Mouse (Mus musculus) splenic B cell, adult 2 months (primary cell): ENCODE data around the gene Opa1.

Experiments
- DNase-seq: peaks from one replicate; pipeline ENCODE4 v3.0.0-alpha.2; 2011; ENCODE audit warnings: low read depth, low spot score
- H3K27me3 ChIP-seq: 2 replicates; pipeline ENCODE4 v1.6.1; 2012; ENCODE audit warnings: mild to moderate bottlenecking, low read length, moderate library complexity, mixed read lengths; ENCODE audit not compliant: control insufficient read depth, poor library complexity, insufficient read depth, severe bottlenecking
- H3K36me3 ChIP-seq: 2 replicates; pipeline ENCODE4 v1.6.1; 2012; ENCODE audit warnings: mild to moderate bottlenecking, low read length, moderate library complexity, mixed read lengths; ENCODE audit not compliant: control insufficient read depth, poor library complexity, insufficient read depth, severe bottlenecking

Gene Opa1

GRCm38 (mm10) chr16:29693025-29693682 lies 114.0 kb downstream of the Opa1 start:
- H3K27me3 ChIP-seq, result no peaks in the 10 kb centered on the region
- no peak for DNase-seq

GRCm38 (mm10) chr16:29693791-29694419 lies 114.8 kb downstream of the Opa1 start:
- H3K27me3 ChIP-seq, result no peaks in the 10 kb centered on the region

More at GRCm38 (mm10) chr16:29693025-29693682, 114.0 kb downstream of the Opa1 start:
- no peaks in the 10 kb centered on the region for H3K36me3 ChIP-seq

GRCm38 (mm10) chr16:29694420-29694959 lies 115.4 kb downstream of the Opa1 start:
- DNase-seq, result no peak
- no peaks in the 10 kb centered on the region for H3K27me3 ChIP-seq
- no peaks in the 10 kb centered on the region for H3K36me3 ChIP-seq

More at GRCm38 (mm10) chr16:29693791-29694419, 114.8 kb downstream of the Opa1 start:
- DNase-seq, result no peak
- H3K36me3 ChIP-seq, result no peaks in the 10 kb centered on the region
